Mouse (Mus musculus): ENCODE data around the gene Ptprk.

The Ptprk gene

DNA sequence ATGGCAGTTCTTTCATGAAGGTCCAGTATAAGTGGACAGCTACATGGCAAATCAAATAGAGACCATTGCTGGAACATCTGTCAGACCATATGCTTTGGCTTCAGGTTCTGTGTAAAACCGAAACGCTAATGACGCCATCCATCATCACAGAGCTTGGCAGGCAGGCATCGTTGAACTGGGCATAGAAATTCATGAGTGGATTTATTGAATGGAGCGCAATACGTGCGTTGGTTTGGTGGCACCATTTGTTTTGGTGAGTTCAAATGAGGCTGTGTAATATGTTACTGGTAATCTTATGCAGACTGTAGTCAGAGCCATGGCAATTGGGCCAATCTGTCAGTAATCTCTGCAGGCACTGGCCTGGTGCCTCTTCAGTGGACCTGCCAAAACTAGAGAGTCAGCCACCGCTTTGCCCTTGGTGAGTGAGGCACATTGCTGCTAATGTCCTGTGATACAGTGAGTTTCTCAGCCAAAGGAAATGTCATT, 270.6 kb downstream of the Ptprk start:
- no peak for DNase-seq (ENCODE audit: low read depth, low spot score)
- H3K36me3 ChIP-seq (ENCODE audit: control insufficient read depth, insufficient read depth, low read length, poor library complexity, severe bottlenecking), result no peaks in the 10 kb centered on the region

GRCm38 (mm10) chr10:28365291-28365690, 290.7 kb downstream of the Ptprk start:
- no peaks in the 10 kb centered on the region for H3K36me3 ChIP-seq (ENCODE audit: control insufficient read depth, insufficient read depth, low read length, poor library complexity, severe bottlenecking)
- no peak for DNase-seq (ENCODE audit: low read depth, low spot score)
- no peaks in the 10 kb centered on the region for H3K27me3 ChIP-seq (ENCODE audit: control insufficient read depth, insufficient read depth, low read length, poor library complexity, severe bottlenecking)

More for the DNA sequence above, 270.6 kb downstream of the Ptprk start:
- H3K27me3 ChIP-seq (ENCODE audit: control insufficient read depth, insufficient read depth, low read length, poor library complexity, severe bottlenecking), result no peaks in the 10 kb centered on the region

GRCm38 (mm10) chr10:28366065-28366677, 291.6 kb downstream of the Ptprk start:
- DNase-seq (ENCODE audit: low read depth, low spot score), result no peak
- H3K36me3 ChIP-seq (ENCODE audit: control insufficient read depth, insufficient read depth, low read length, poor library complexity, severe bottlenecking), result no peaks in the 10 kb centered on the region
- no peaks in the 10 kb centered on the region for H3K27me3 ChIP-seq (ENCODE audit: control insufficient read depth, insufficient read depth, low read length, poor library complexity, severe bottlenecking)

DNA sequence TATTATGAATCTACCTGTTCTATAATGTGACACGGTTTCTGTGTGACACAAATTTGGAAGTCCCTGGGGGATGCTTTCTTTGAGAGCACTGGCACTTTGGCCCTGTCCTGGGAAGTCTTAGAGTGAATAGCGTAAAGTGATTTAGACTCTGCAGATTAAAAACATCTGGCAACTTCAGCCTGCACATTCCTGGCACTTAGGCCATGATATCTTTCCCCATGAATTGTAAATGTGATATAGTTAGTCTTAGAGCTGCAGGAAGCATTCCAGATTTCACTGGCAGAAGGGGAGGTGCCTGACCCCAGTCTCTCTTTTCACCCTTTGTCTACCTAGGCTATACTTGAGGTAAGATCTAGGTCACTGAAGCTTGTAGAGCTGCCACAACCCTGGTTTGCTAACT, 295.2 kb downstream of the Ptprk start:
- DNase-seq (ENCODE audit: low read depth, low spot score), result no peak
- Histone ChIP-seq H3K36me3 (ENCODE audit: control insufficient read depth, insufficient read depth, low read length, poor library complexity, severe bottlenecking) (no peaks in the 10 kb centered on the region), H3K27me3 (ENCODE audit: control insufficient read depth, insufficient read depth, low read length, poor library complexity, severe bottlenecking) (no peaks in the 10 kb centered on the region)

- DNase-seq (ENCODE audit: low read depth, low spot score), result no peak
- H3K36me3 ChIP-seq (ENCODE audit: control insufficient read depth, insufficient read depth, low read length, poor library complexity, severe bottlenecking), result no peaks in the 10 kb centered on the region
These were observed 300.3 kb downstream of the Ptprk start for GRCm38 (mm10) chr10:28374874-28375273.

DNA sequence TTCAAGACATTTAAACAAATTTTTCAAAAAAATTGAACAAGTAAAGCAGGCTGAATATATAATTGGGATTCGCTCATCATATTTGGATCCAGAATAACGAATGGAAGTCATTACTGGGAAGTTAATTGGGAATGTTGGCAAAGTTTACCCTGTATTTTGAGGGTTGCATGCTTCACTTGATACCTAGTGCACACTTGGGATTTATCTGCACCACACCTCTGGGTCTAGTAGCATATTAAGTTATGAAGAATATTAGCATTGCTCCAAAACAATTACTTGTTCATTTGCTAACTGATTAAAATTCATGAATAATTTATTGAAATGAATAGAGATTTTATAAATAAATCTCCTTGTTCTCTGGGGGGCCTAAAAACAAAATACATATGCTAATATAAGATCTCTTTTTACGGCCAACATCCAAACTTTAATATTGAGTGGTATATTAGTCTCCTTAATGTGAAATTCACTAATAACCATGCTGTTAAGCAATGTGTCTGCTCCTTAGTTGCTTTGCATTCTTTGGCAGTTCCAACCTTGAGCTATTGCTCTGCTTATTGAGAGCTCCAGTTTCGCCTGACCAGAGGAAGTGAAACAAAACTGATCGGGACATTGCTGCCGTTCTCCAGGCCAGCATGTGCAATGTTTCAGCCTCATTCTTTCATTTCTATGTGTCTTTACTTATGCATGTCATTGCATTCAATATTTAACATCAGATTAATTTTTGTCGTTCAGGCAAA, 305.3 kb downstream of the Ptprk start:
- Histone ChIP-seq H3K36me3 (ENCODE audit: control insufficient read depth, insufficient read depth, low read length, poor library complexity, severe bottlenecking) (no peaks in the 10 kb centered on the region), H3K27me3 (ENCODE audit: control insufficient read depth, insufficient read depth, low read length, poor library complexity, severe bottlenecking) (no peaks in the 10 kb centered on the region)
- DNase-seq (ENCODE audit: low read depth, low spot score), result no peak

More at GRCm38 (mm10) chr10:28374874-28375273, 300.3 kb downstream of the Ptprk start:
- H3K27me3 ChIP-seq (ENCODE audit: control insufficient read depth, insufficient read depth, low read length, poor library complexity, severe bottlenecking), result no peaks in the 10 kb centered on the region

- Histone ChIP-seq H3K36me3 (ENCODE audit: control insufficient read depth, insufficient read depth, low read length, poor library complexity, severe bottlenecking) (no peaks in the 10 kb centered on the region), H3K27me3 (ENCODE audit: control insufficient read depth, insufficient read depth, low read length, poor library complexity, severe bottlenecking) (no peaks in the 10 kb centered on the region)
- DNase-seq (ENCODE audit: low read depth, low spot score), result no peak
These were observed 313.1 kb downstream of the Ptprk start for GRCm38 (mm10) chr10:28387563-28388222.

GRCm38 (mm10) chr10:28391168-28391567, 316.5 kb downstream of the Ptprk start:
- Histone ChIP-seq H3K27me3 (ENCODE audit: control insufficient read depth, insufficient read depth, low read length, poor library complexity, severe bottlenecking) (no peaks in the 10 kb centered on the region), H3K36me3 (ENCODE audit: control insufficient read depth, insufficient read depth, low read length, poor library complexity, severe bottlenecking) (no peaks in the 10 kb centered on the region)
- no peak for DNase-seq (ENCODE audit: low read depth, low spot score)

DNA sequence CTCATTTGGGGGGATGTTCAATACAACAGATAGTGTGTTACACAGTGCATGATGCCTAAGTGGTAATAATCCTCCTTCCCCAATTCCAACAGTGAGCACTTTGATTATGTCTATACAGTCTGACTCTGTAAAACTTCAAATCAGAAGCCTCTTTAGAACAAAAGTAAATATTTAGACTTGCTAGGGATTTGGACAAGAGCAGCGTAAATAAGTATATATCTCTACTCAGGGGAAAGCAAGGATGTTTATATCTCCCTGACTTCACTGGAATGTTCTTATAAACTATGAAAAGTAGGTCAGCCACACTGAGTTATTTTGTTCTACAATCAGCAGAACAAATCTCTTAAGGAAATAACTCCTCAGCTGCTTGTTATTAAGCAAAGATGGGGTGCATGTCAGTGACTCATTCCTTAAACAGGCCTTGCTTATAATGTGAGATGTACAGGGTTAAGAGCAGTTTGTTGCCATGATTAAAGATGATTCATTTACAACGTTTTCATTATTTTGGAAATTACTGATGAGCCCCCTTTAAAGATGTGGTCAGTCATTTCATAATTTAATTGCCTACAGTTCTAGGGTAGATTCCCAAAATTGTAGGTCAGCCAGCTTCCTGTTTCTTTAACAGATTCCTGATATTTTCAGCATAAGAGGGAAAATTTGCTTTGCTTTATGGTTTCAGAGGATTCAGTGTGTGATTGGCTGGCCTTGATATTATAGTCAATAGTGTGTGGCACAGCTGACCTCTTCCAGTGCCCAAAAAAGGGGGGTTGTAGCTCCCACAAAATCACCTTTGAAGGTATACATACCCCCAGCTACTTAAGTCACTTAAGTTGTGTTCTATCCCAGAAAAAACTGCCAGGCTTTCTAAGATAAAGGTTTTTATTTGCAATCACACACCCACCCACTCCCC, 321.2 kb downstream of the Ptprk start:
- no peak for DNase-seq (ENCODE audit: low read depth, low spot score)
- no peaks in the 10 kb centered on the region for H3K36me3 ChIP-seq (ENCODE audit: control insufficient read depth, insufficient read depth, low read length, poor library complexity, severe bottlenecking)
- H3K27me3 ChIP-seq (ENCODE audit: control insufficient read depth, insufficient read depth, low read length, poor library complexity, severe bottlenecking), result no peaks in the 10 kb centered on the region

GRCm38 (mm10) chr10:28396520-28396915, 321.9 kb downstream of the Ptprk start:
- no peaks in the 10 kb centered on the region for H3K27me3 ChIP-seq (ENCODE audit: control insufficient read depth, insufficient read depth, low read length, poor library complexity, severe bottlenecking)
- DNase-seq (ENCODE audit: low read depth, low spot score), result no peak
- H3K36me3 ChIP-seq (ENCODE audit: control insufficient read depth, insufficient read depth, low read length, poor library complexity, severe bottlenecking), result no peaks in the 10 kb centered on the region

DNA sequence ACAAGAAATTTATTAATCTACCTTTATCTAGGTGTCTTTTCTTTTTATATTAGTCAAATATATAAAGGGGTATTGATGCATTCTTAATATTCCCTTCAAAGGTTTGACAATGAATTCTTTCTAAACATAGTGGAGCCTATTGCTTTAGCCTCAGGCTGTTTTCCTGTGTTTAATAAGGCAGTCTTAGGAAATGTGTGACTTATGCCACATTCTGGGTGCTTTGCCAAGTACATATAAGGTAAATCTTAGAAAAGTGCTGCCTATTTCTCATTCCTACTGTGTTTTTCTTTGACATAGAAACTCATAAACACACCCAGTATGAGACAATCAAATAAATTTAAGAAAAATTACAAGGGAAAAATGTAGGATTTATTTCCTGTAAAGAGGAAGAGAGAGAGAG, 327.2 kb downstream of the Ptprk start:
- DNase-seq (ENCODE audit: low read depth, low spot score), result no peak
- H3K27me3 ChIP-seq (ENCODE audit: control insufficient read depth, insufficient read depth, low read length, poor library complexity, severe bottlenecking), result no peaks in the 10 kb centered on the region
- H3K36me3 ChIP-seq (ENCODE audit: control insufficient read depth, insufficient read depth, low read length, poor library complexity, severe bottlenecking), result no peaks in the 10 kb centered on the region

- no peaks in the 10 kb centered on the region for H3K36me3 ChIP-seq (ENCODE audit: control insufficient read depth, insufficient read depth, low read length, poor library complexity, severe bottlenecking)
- DNase-seq (ENCODE audit: low read depth, low spot score), result no peak
- H3K27me3 ChIP-seq (ENCODE audit: control insufficient read depth, insufficient read depth, low read length, poor library complexity, severe bottlenecking), result no peaks in the 10 kb centered on the region
These were observed 334.4 kb downstream of the Ptprk start for GRCm38 (mm10) chr10:28408980-28409379.

DNA sequence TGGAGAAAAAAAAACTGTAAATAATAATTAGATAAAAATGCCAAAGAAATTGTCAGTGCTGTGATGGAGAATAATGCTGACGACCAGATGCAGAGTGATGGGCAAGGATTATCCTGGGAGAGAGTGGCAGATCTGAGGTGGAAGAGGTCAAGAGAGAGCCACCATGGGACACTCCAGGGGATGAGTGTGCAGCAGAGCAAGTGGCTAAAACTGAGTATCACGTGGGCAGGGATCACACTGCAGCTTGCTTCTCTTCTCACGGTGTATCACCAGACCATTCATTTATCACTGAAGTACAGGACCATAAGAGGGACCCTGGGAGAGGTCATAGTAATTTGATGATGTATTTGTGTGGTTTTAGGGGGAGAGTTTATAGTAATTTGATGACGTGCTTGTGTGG, 340.2 kb downstream of the Ptprk start:
- Histone ChIP-seq H3K27me3 (ENCODE audit: control insufficient read depth, insufficient read depth, low read length, poor library complexity, severe bottlenecking) (no peaks in the 10 kb centered on the region), H3K36me3 (ENCODE audit: control insufficient read depth, insufficient read depth, low read length, poor library complexity, severe bottlenecking) (no peaks in the 10 kb centered on the region)
- DNase-seq (ENCODE audit: low read depth, low spot score), result no peak

DNA sequence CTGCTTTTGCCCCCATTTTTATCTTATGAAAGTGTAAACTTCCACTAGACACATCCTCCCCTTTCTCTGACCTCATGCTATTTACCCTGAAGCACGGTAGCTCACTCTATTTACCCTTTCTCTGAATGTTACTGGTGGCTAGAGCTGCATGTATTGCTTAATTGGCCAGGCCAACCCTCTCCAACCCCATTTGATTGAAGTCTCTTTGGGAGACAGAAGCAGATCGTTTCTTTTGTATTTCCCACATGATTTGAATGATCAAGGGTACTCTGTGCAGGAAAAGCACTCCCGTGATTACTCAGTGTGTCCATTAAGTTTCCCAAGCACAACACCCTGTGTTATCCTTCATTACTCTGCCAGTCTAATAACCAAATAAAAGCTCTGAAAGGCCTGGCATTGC, 348.0 kb downstream of the Ptprk start:
- Histone ChIP-seq H3K27me3 (ENCODE audit: control insufficient read depth, insufficient read depth, low read length, poor library complexity, severe bottlenecking) (no peaks in the 10 kb centered on the region), H3K36me3 (ENCODE audit: control insufficient read depth, insufficient read depth, low read length, poor library complexity, severe bottlenecking) (no peaks in the 10 kb centered on the region)
- DNase-seq (ENCODE audit: low read depth, low spot score), result no peak
